9 mouse cellular contexts compared by ENCODE assay signal in the genomic region with DNA sequence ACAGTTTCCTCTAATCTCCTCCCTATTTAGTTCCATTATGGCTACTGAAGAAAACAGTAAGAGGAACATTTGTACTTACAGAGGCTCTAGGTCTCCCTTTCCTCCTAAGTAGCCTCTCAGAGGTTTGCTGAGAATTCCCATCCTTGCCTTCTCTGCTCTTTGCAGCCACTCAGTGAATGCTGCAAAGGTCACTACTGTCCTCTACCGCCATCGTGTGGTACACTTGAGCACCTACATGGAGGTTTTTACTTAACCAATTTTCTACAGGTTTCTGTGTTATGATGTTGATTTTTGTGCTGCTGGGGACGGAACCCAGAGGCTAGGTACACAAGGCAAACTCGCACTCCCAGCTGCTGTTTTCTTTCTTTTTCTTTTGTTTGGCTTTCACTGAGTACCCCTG. TPM values are rescaled to one million over a fixed set of nuclear protein-coding genes. Genes with fewer than 3 reads are reported as not detected.
DNase-seq lines count a peak whose midpoint lies in the region; ATAC-seq and TF ChIP-seq lines count a peak whose summit lies in the region.
"Had no signal": no experiment of that assay in that cellular context is flagged by ENCODE, and none has a peak within 500 bp of the region (broad histone marks: within the 10 kb centered on the region; RNA-seq: fewer than 3 reads in every experiment).

No protein-coding gene starts in this region.

- no peak for TF ChIP-seq POLR2A in bone marrow, adult 2 months (IDR thresholded peaks at IDR 0.05; ENCODE audit: borderline replicate concordance, control insufficient read depth, low read depth, low read length)
- no peak for TF ChIP-seq POLR2A in spleen, adult 2 months (IDR thresholded peaks at IDR 0.05; ENCODE audit: low read depth, low read length)

- no peak for ATAC-seq in forebrain, embryonic 14.5 days
- ATAC-seq in forebrain, embryonic 12.5 days (ENCODE audit: low FRiP score) = no peak
- ATAC-seq in embryonic facial prominence, embryonic 14.5 days (ENCODE audit: low read depth) = no peak

- peak; percentile 88 for DNase-seq in forebrain, embryonic 14.5 days (ENCODE audit: low spot score)
- peak; percentile 82 for DNase-seq in embryonic facial prominence, embryonic 14.5 days (ENCODE audit: low spot score)
- DNase-seq in kidney, postnatal 14 days = peak; percentile 64
- DNase-seq in lung, postnatal 14 days = peak; percentile 72
- peak; percentile 29 to 52 for DNase-seq in spleen, adult 2 months (ENCODE audit: low read depth in 1 of 2, low spot score in 2 of 2)

- no peak overlapping the region for H3K27ac ChIP-seq in forebrain, embryonic 14.5 days (ENCODE audit: low read depth, low read length)
- H3K27ac ChIP-seq in forebrain, embryonic 12.5 days = no peak overlapping the region
- no peak overlapping the region for H3K27ac ChIP-seq in bone marrow, adult 2 months (ENCODE audit: control insufficient read depth, insufficient read depth, low read depth, low read length, poor library complexity)
- no peak overlapping the region for H3K27ac ChIP-seq in embryonic facial prominence, embryonic 14.5 days (replicated peaks; ENCODE audit: low read depth, low read length)
- no peak overlapping the region for H3K27ac ChIP-seq in spleen, adult 2 months (ENCODE audit: insufficient read depth, low read length)
- H3K27ac ChIP-seq: lung, embryonic 15.5 days had no signal

- 5% methylated on average over 4 of the region's 4 CpGs for WGBS in forebrain, embryonic 14.5 days
- WGBS in forebrain, embryonic 12.5 days = 6% methylated on average over 4 of the region's 4 CpGs
- whole genome bisulfite sequencing in bone marrow, adult 2 months = 13% methylated on average over 4 of the region's 4 CpGs
- 7% methylated on average over 4 of the region's 4 CpGs for WGBS in embryonic facial prominence, embryonic 14.5 days
- WGBS in spleen, adult 2 months = 9% methylated on average over 4 of the region's 4 CpGs

- no peak overlapping the region for H3K4me3 ChIP-seq in forebrain, embryonic 14.5 days (ENCODE audit: low read depth, low read length)
- H3K4me3 ChIP-seq in forebrain, embryonic 12.5 days (replicated peaks) = no peak overlapping the region
- H3K4me3 ChIP-seq in C2C12 (ENCODE audit: insufficient read depth, poor library complexity, severe bottlenecking) = no peak overlapping the region
- no peak overlapping the region for H3K4me3 ChIP-seq in bone marrow, adult 2 months (replicated peaks; ENCODE audit: control insufficient read depth, low read depth, low read length)
- H3K4me3 ChIP-seq in embryonic facial prominence, embryonic 14.5 days (ENCODE audit: low read depth, low read length) = no peak overlapping the region
- H3K4me3 ChIP-seq in spleen, adult 2 months (ENCODE audit: extremely low read depth, insufficient read depth, insufficient read length) = no peak overlapping the region
- H3K4me3 ChIP-seq: lung, embryonic 15.5 days had no signal

- H3K9me3 ChIP-seq in forebrain, embryonic 14.5 days (replicated peaks; ENCODE audit: control insufficient read depth, low read length) = no peaks in the 10 kb centered on the region
- no peaks in the 10 kb centered on the region for H3K9me3 ChIP-seq in forebrain, embryonic 12.5 days
- no peaks in the 10 kb centered on the region for H3K9me3 ChIP-seq in embryonic facial prominence, embryonic 14.5 days (ENCODE audit: control insufficient read depth, low read length)
- H3K9me3 ChIP-seq: lung, embryonic 15.5 days had no signal

- no peak overlapping the region for H3K4me2 ChIP-seq in forebrain, embryonic 14.5 days (ENCODE audit: low read length)
- H3K4me2 ChIP-seq in forebrain, embryonic 12.5 days = no peak overlapping the region
- no peak overlapping the region for H3K4me2 ChIP-seq in embryonic facial prominence, embryonic 14.5 days (ENCODE audit: low read depth, low read length)
- H3K4me2 ChIP-seq: lung, embryonic 15.5 days had no signal

- no peaks in the 10 kb centered on the region for H3K4me1 ChIP-seq in forebrain, embryonic 14.5 days (ENCODE audit: control insufficient read depth, insufficient read depth, low read length)
- H3K4me1 ChIP-seq in forebrain, embryonic 12.5 days = no peaks in the 10 kb centered on the region
- peaks cover 4% of the 10 kb centered on the region for H3K4me1 ChIP-seq in bone marrow, adult 2 months (ENCODE audit: control insufficient read depth, insufficient read depth, low read length)
- no peaks in the 10 kb centered on the region for H3K4me1 ChIP-seq in embryonic facial prominence, embryonic 14.5 days (ENCODE audit: control insufficient read depth, insufficient read depth, low read length)
- H3K4me1 ChIP-seq in spleen, adult 2 months (ENCODE audit: control insufficient read depth, insufficient read depth, insufficient read length) = no peaks in the 10 kb centered on the region; the same call in 1 of the 2 replicates
- H3K4me1 ChIP-seq: lung, embryonic 15.5 days had no signal

- no peak overlapping the region for H3K9ac ChIP-seq in forebrain, embryonic 14.5 days (ENCODE audit: low read length)
- H3K9ac ChIP-seq in forebrain, embryonic 12.5 days = no peak overlapping the region
- H3K9ac ChIP-seq in embryonic facial prominence, embryonic 14.5 days (ENCODE audit: low read depth, low read length) = no peak overlapping the region
- H3K9ac ChIP-seq: lung, embryonic 15.5 days had no signal

- TF ChIP-seq CTCF in C2C12 (IDR thresholded peaks at IDR 0.05; ENCODE audit: control insufficient read depth, insufficient read depth, insufficient read length) = peak; percentile 24
- peak; percentile 78 for TF ChIP-seq CTCF in bone marrow, adult 2 months (IDR thresholded peaks at IDR 0.05; ENCODE audit: control insufficient read depth, insufficient read depth, low read length)
- TF ChIP-seq CTCF in spleen, adult 2 months (IDR thresholded peaks at IDR 0.05; ENCODE audit: extremely low read depth, insufficient read depth, insufficient read length, insufficient replicate concordance) = peak; percentile 69; the same call in 1 of the 2 replicates

- H3K27me3 ChIP-seq in forebrain, embryonic 14.5 days (replicated peaks; ENCODE audit: control insufficient read depth, insufficient read depth, low read length) = no peaks in the 10 kb centered on the region
- no peaks in the 10 kb centered on the region; the same call in 1 of the 2 replicates for H3K27me3 ChIP-seq in forebrain, embryonic 12.5 days
- H3K27me3 ChIP-seq in C2C12 (ENCODE audit: control insufficient read depth, insufficient read depth, insufficient read length) = peaks cover 19% of the 10 kb centered on the region
- no peaks in the 10 kb centered on the region for H3K27me3 ChIP-seq in embryonic facial prominence, embryonic 14.5 days (replicated peaks; ENCODE audit: control insufficient read depth, insufficient read depth, low read length)
- no peaks in the 10 kb centered on the region for H3K27me3 ChIP-seq in spleen, adult 2 months (ENCODE audit: control insufficient read depth, insufficient read depth, low read length)
- H3K27me3 ChIP-seq: lung, embryonic 15.5 days had no signal

- no peaks in the 10 kb centered on the region for H3K79me3 ChIP-seq in C2C12 (ENCODE audit: low read depth)

- no peaks in the 10 kb centered on the region for H3K36me3 ChIP-seq in forebrain, embryonic 14.5 days (ENCODE audit: control insufficient read depth, insufficient read depth, low read length)
- no peaks in the 10 kb centered on the region for H3K36me3 ChIP-seq in forebrain, embryonic 12.5 days (replicated peaks)
- no peaks in the 10 kb centered on the region for H3K36me3 ChIP-seq in C2C12 (ENCODE audit: control insufficient read depth, insufficient read depth)
- no peaks in the 10 kb centered on the region for H3K36me3 ChIP-seq in embryonic facial prominence, embryonic 14.5 days (ENCODE audit: control insufficient read depth, insufficient read depth, low read length)
- H3K36me3 ChIP-seq in spleen, adult 2 months (ENCODE audit: control insufficient read depth, insufficient read depth, low read length) = no peaks in the 10 kb centered on the region
- H3K36me3 ChIP-seq: lung, embryonic 15.5 days had no signal

- H3ac ChIP-seq in C2C12 (ENCODE audit: control insufficient read depth, insufficient read length, low read depth) = no peak overlapping the region

- no peaks in the 10 kb centered on the region for H3K79me2 ChIP-seq in C2C12 (ENCODE audit: control insufficient read depth, insufficient read depth)

RNA-seq across cellular contexts. Expression of a gene that starts 2.0 kb away (rescaled TPM):
- polyA plus RNA-seq in forebrain, embryonic 14.5 days (2014; fragmentation: Nextera tagmentation; extraction: Ambion mirVana) = 0.27 TPM in 1 of 2 replicates, not detected in the other
- 0.29 TPM in 1 of 2 replicates, not detected in the other for polyA plus RNA-seq in forebrain, embryonic 12.5 days (2016; fragmentation: Nextera tagmentation; extraction: Ambion mirVana)
- polyA plus RNA-seq in C2C12 (2012; fragmentation: generic; extraction: Trizol) = 1.9 TPM
- 8.4 TPM in 1 of 2 replicates, not detected in the other for polyA plus RNA-seq in bone marrow, adult 2 months (2011; ENCODE audit: insufficient read depth, insufficient read length, low replicate concordance, missing spikeins)
- polyA plus RNA-seq in embryonic facial prominence, embryonic 14.5 days (2014; fragmentation: Nextera tagmentation; extraction: Ambion mirVana) = 117 and 168 TPM in 2 replicates
- polyA plus RNA-seq in spleen, adult 2 months (2012; rRNA removed) = 14.6 and 17.6 TPM in 2 replicates

RNA-seq across cellular contexts. Expression of a gene that starts 29.0 kb away (rescaled TPM):
- polyA plus RNA-seq in forebrain, embryonic 14.5 days (2014; fragmentation: Nextera tagmentation; extraction: Ambion mirVana) = 5.7 and 6.6 TPM in 2 replicates
- polyA plus RNA-seq in forebrain, embryonic 12.5 days (2016; fragmentation: Nextera tagmentation; extraction: Ambion mirVana) = 14.0 and 15.4 TPM in 2 replicates
- polyA plus RNA-seq in C2C12 (2012; fragmentation: generic; extraction: Trizol) = 16.7 TPM
- 8.9 and 13.8 TPM in 2 replicates for polyA plus RNA-seq in bone marrow, adult 2 months (2011; ENCODE audit: insufficient read depth, insufficient read length, low replicate concordance, missing spikeins)
- 12.4 and 13.9 TPM in 2 replicates for polyA plus RNA-seq in embryonic facial prominence, embryonic 14.5 days (2014; fragmentation: Nextera tagmentation; extraction: Ambion mirVana)
- polyA plus RNA-seq in spleen, adult 2 months (2012; rRNA removed) = 32.9 and 47.1 TPM in 2 replicates

RNA-seq across cellular contexts. Expression of a gene that starts 29.6 kb away (rescaled TPM):
- 8.3 and 9.0 TPM in 2 replicates for polyA plus RNA-seq in forebrain, embryonic 14.5 days (2014; fragmentation: Nextera tagmentation; extraction: Ambion mirVana)
- 11.7 and 12.0 TPM in 2 replicates for polyA plus RNA-seq in forebrain, embryonic 12.5 days (2016; fragmentation: Nextera tagmentation; extraction: Ambion mirVana)
- polyA plus RNA-seq in C2C12 (2012; fragmentation: generic; extraction: Trizol) = 2.1 TPM
- polyA plus RNA-seq in bone marrow, adult 2 months (2011; ENCODE audit: insufficient read depth, insufficient read length, low replicate concordance, missing spikeins) = 1.3 and 4.7 TPM in 2 replicates
- polyA plus RNA-seq in embryonic facial prominence, embryonic 14.5 days (2014; fragmentation: Nextera tagmentation; extraction: Ambion mirVana) = 8.4 and 8.9 TPM in 2 replicates
- 1.1 and 1.4 TPM in 2 replicates for polyA plus RNA-seq in spleen, adult 2 months (2012; rRNA removed)

RNA-seq across cellular contexts. Expression of a gene that starts 38.4 kb away (rescaled TPM):
- 12.4 and 17.6 TPM in 2 replicates for polyA plus RNA-seq in forebrain, embryonic 14.5 days (2014; fragmentation: Nextera tagmentation; extraction: Ambion mirVana)
- polyA plus RNA-seq in forebrain, embryonic 12.5 days (2016; fragmentation: Nextera tagmentation; extraction: Ambion mirVana) = 24.0 and 27.7 TPM in 2 replicates
- 110 TPM for polyA plus RNA-seq in C2C12 (2012; fragmentation: generic; extraction: Trizol)
- polyA plus RNA-seq in bone marrow, adult 2 months (2011; ENCODE audit: insufficient read depth, insufficient read length, low replicate concordance, missing spikeins) = 13.9 and 22.2 TPM in 2 replicates
- 74.4 and 76.8 TPM in 2 replicates for polyA plus RNA-seq in embryonic facial prominence, embryonic 14.5 days (2014; fragmentation: Nextera tagmentation; extraction: Ambion mirVana)
- 33.8 and 40.4 TPM in 2 replicates for polyA plus RNA-seq in spleen, adult 2 months (2012; rRNA removed)

RNA-seq across cellular contexts. Expression of a gene that starts 54.0 kb away (rescaled TPM):
- not detected in 2 replicates for polyA plus RNA-seq in forebrain, embryonic 14.5 days (2014; fragmentation: Nextera tagmentation; extraction: Ambion mirVana)
- not detected in 2 replicates for polyA plus RNA-seq in forebrain, embryonic 12.5 days (2016; fragmentation: Nextera tagmentation; extraction: Ambion mirVana)
- not detected for polyA plus RNA-seq in C2C12 (2012; fragmentation: generic; extraction: Trizol)
- 5.9 and 9.8 TPM in 2 replicates for polyA plus RNA-seq in bone marrow, adult 2 months (2011; ENCODE audit: insufficient read depth, insufficient read length, low replicate concordance, missing spikeins)
- polyA plus RNA-seq in embryonic facial prominence, embryonic 14.5 days (2014; fragmentation: Nextera tagmentation; extraction: Ambion mirVana) = not detected in 2 replicates
- 50.9 and 61.3 TPM in 2 replicates for polyA plus RNA-seq in spleen, adult 2 months (2012; rRNA removed)

Comparison
In these comparisons a context has a peak if more than half of its experiments do, and no peak if none do; other contexts are left out.
1. CTCF ChIP-seq: peak in every context shown above with its lines; median percentile 78 in bone marrow, adult 2 months; 69 in spleen, adult 2 months; 24 in C2C12.